Mouse (Mus musculus) heart, postnatal 14 days (tissue): Measurements from ENCODE around the gene Syne1. TPM values are rescaled to one million over a fixed set of nuclear protein-coding genes. Genes with fewer than 3 reads are reported as not detected.

ENCODE experiments used
- total RNA-seq, 2 experiments: library from RNA; stranded (reverse); gene quantifications; 2 replicates each; pipeline ENCODE4 v1.2.3; 2021

The Syne1 gene
- total RNA-seq, 2 experiments from 2014 or later: 64.3 to 67.6 TPM

Other genes starting within 250 kb of the Syne1 start
- gene Myct1, start 42.3 kb upstream of the Syne1 start, total RNA-seq: 10 to 100 TPM; 17.8 to 19.7 TPM
- not detected for gene Vip, start 87.7 kb upstream of the Syne1 start, total RNA-seq